Mouse (Mus musculus) adrenal gland, adult 2 months (tissue): Measurements from ENCODE around the gene Arid5b. TPM values are rescaled to one million over a fixed set of nuclear protein-coding genes. Genes with fewer than 3 reads are reported as not detected.
"Not testable (repeated sequence)": the region's sequence is repeated elsewhere in the genome, so short reads cannot be mapped to it uniquely, and the experiment has no call there.

Source experiments
- DNase-seq: peaks from one replicate; pipeline ENCODE4 v3.0.0; 2021
- polyA plus RNA-seq: library from polyadenylated mRNA; depleted of rRNA; stranded (reverse); fragments of >200 nt; gene quantifications from 2 replicates; pipeline ENCODE4 v1.2.3, GENCODE M21; 2012
- total RNA-seq, 2 experiments: library from RNA; stranded (reverse); gene quantifications; 2 replicates each; pipeline ENCODE4 v1.2.3; 2021

Arid5b gene
- total and polyA plus RNA-seq, 3 experiments, result 6.2 to 25.1 (median 19.8) TPM

DNA sequence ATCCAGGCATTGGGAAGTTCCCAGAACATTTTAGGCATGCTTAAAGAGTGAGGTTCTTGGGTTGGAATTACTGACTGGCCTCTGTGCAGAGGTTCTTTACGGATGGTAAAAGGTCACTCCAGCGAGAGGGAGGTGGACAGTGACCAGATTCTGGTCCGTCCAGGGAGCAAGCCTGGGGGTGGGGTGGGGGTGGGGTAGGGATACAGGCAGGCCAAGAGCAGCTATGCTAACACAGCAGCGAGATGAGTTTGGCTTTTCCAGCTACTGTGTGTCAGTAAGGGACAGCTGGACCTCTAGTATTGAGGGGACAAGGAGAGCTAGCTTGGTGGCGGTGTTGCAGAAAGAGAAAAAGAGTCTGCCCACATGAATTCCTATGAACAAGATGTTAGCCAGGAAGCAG is 167.9 kb downstream of the Arid5b start:
- DNase-seq, result no peak

GRCm38 (mm10) chr10:68110182-68110581 is 168.4 kb downstream of the Arid5b start:
- no peak for DNase-seq

DNA sequence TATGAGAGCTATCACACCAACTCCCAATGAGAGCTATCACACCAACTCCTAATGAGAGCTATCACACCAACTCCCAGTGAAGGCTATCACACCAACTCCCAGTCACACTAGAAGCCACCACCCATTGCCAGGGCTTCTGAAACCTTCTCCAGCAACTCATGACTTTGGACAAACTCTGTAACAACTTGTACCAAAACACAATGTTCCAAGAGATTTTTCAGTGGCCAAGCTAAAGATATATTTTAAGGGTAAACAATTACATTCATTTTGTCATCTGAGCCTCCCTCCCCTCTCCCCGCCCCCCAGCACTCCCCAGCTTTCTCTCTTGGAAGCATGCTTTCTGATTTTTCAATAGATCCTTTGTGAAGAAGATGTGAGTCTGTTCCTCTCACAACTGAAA is 168.9 kb downstream of the Arid5b start:
- DNase-seq, result no peak

DNA sequence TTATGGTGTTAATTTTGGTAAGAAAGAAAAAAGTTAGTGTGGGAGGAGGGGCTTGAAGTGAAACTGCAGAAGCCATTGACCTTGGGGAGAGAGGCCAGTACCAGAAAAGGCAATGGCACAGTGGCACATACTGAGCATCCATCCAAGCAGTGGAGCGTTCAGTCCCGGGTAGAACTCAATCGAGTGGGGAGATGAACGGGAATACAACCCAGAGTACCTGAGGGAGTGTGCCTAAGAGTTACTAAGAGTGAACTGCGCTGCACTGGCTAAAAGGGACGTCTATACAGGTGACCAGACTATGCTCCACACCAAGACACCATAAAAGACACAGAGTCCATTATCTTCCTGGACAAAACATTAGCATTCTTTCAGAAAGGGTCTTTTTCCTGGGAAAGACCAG is 170.8 kb downstream of the Arid5b start:
- no peak for DNase-seq

- DNase-seq, result no peak
Measured at GRCm38 (mm10) chr10:68106351-68106950, 172.1 kb downstream of the Arid5b start.

DNA sequence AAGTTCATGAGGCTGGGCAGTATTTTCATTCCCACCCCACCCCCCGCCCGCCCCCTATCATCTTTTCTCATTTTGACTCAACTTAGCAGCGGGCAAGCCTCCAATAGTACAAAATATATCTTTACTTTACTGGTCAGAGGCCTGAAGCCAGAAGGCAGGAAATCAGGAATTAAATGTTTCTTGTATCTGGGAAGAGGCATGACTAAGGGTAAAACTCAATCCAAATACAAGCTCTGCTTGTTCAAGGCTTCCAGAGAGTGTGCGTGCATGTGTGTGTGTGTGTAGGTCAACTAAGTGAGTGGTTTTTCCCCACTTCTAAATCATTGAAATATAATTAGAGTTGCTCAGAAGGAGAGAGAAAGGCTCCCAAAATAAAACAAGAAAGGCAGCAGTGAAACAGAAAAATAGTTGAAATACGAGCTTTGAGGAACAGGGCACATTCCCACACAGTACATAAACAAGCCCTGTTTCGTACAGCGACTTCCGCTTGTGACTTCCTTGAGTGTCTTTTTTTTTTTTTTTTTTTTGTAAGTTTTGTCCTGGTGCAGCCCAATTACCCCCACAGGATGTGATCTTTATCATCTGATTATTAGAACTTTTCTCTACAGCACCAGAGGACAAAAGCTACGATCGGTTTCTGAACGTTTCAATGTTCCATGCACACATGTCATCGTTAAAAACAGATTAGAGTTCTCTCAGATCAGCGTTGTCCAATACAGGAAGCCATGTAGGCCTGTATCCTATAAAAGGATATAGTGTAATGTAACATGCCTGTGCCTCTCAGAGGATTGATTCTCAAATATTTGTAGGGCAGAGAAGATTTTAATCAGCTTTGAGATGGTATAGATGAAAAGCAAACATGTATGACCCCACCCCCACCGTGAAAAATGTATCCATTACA is 173.4 kb downstream of the Arid5b start:
- no peak for DNase-seq

DNA sequence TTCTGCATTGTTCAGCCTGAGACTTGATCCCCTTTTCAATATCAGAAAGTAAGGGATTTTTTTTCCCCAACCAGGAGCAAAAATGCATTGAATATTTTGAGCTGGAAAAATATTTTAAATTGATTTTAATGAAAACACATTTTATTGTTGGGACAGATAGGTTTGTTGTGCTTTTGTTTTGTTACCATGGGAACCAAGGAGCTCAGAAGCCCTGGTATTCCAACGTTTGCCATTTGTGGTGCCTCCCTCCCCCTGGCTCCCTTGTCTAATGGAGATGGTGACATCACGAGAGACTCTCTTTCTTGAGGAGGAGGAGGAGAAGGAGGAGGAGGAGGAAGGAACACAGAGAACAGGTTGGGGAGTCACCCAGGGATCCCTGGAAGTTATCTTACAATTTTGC is 174.1 kb downstream of the Arid5b start:
- DNase-seq, result no peak

GRCm38 (mm10) chr10:68103988-68104387 is 174.6 kb downstream of the Arid5b start:
- no peak for DNase-seq

DNA sequence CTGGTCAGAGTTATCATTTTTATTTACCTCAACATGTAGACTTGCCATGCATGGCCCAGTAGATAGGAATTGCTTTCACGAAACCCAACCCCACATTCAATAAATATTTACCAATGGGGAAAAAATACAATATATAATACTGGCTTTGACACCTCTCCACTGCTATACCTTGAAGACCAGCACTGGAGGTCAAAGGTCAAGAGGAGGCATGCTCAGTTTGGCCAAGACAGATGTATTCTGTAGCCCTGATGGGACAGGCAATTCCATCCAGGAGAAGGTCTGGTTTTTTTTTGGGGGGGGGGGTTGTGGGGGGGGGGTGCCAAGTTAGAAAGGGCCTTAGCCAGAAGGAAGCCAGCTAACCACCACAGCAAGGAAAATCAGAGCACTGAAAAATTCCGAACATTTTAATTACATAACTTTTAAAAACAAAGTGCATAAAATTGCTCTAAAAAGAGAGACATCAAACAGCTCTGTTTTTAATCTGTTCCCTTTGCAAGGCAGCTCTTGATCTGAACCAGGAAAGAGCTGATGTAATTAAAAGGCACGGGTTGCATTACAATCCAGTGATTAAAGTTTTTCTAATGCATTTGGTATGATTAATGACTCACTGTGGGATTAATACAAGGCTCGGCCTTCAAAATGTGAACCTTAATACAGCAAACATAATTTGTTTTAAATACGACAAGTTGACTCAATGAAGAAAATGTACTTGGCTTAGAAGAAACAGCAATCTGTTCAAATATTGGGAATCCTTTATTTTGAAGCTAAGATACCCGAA is 175.3 kb downstream of the Arid5b start:
- no peak for DNase-seq

DNA sequence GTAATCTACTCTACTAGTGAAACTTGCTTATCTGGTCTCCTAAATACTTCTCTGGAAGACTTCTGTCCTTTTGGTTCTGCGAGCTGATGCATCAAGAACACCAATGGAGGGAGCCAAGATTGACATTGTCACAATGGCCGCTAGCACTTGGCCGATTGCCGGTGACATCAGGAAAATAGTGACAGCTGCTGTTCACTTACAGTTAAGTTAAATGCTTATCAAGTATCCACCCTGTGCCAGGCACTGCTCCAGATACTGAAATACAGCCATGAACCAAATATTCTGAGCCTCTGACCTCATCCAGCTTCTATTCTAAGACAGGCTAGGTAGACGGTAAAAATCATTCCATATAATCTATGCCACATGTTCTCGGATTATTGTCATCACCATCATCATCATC is 176.0 kb downstream of the Arid5b start:
- no peak for DNase-seq

GRCm38 (mm10) chr10:68101251-68101650 is 177.3 kb downstream of the Arid5b start:
- DNase-seq, result no peak

- no peak for DNase-seq
Measured at GRCm38 (mm10) chr10:68100506-68100905, 178.0 kb downstream of the Arid5b start.

DNA sequence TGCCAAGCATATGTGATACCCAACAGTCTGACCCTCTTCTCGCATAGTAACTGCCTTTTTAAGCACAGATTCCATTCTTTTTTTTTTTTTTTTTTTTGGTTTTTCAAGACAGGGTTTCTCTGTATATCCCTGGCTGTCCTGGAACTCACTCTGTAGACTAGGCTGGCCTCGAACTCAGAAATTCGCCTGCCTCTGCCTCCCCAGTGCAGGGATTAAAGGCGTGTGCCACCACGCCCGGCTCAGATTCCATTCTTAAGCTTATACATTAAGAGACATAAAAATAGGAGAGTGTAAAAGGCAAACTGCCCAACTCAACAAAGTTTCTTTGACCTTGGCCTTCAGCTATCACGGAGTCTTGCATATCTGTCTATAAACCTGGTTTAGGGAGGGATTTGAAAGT is 178.7 kb downstream of the Arid5b start:
- DNase-seq, result not testable (repeated sequence)

- no peak for DNase-seq
Measured at GRCm38 (mm10) chr10:68097821-68098675, 180.5 kb downstream of the Arid5b start.

- no peak for DNase-seq
Measured at GRCm38 (mm10) chr10:68096395-68096794, 182.1 kb downstream of the Arid5b start.

GRCm38 (mm10) chr10:68095136-68095535 is 183.4 kb downstream of the Arid5b start:
- DNase-seq, result no peak

- DNase-seq, result no peak
Measured at GRCm38 (mm10) chr10:68093496-68093895, 185.0 kb downstream of the Arid5b start.

GRCm38 (mm10) chr10:68091840-68092239 is 186.7 kb downstream of the Arid5b start:
- DNase-seq, result peak; percentile 43

DNA sequence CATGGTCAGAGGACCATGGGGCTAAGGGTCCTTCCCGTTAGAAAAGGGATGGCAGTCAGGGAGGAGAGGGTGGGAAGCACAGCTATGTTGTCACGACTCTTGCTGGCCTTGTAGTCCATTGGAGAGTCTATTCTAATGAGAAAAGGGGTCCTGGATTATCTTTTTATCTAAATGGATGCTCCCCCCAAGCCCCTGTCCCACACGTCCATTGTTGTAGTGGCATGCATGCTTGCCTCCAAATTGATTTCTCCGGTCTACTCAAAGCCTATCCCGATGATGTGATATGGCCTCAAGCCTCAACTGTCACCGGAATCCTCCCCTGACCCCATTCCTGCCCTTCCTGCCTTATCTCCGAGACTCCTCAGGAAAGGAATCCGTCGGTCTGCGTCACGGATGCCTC is 187.5 kb downstream of the Arid5b start:
- no peak for DNase-seq

- DNase-seq, result no peak
Measured at GRCm38 (mm10) chr10:68090544-68090943, 188.0 kb downstream of the Arid5b start.

DNA sequence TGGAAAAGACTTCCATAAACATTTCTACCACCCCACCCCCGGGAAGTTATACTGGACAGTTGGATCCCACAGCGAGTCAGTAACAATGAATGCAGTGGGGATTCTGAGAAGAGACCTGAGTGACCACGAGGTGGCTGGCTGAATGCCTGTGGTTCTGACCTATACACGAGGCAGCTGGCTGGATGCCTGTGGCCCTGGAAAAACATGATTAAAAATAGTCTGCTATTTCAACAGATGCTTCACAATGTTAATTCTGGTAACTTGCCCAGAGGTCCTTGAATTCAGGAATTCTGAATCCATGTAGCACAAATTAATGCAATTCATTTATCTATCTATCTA is 188.4 kb downstream of the Arid5b start:
- DNase-seq, result peak; percentile 90
